Mouse (Mus musculus) fibroblast of lung, adult 2 months (primary cell): ENCODE data around the gene Nudt10.
"Not testable (repeated sequence)": the region's sequence is repeated elsewhere in the genome, so short reads cannot be mapped to it uniquely, and the experiment has no call there.

Experiments
- DNase-seq: peaks from one replicate; pipeline ENCODE4 v3.0.0-alpha.2; 2011; ENCODE audit warnings: low read depth

Gene Nudt10

GRCm38 (mm10) chrX:6172823-6173640, at the start of gene Nudt10:
Nudt10 (minus strand) TSS chrX:6173015.
- DNase-seq: not testable (repeated sequence)

GRCm38 (mm10) chrX:6172136-6172822, 536 bp downstream of the Nudt10 start:
- DNase-seq: not testable (repeated sequence)

- DNase-seq: no peak
Observed at GRCm38 (mm10) chrX:6171718-6172117, 1.1 kb downstream of the Nudt10 start.
